Mouse (Mus musculus) embryonic fibroblast, embryonic 13.5 days (primary cell): ENCODE data around the gene Kcnh4.

Experiments
- CTCF ChIP-seq: IDR thresholded peaks from 2 replicates; pipeline ENCODE4 v1.5.1; 2011; ENCODE audit warnings: mild to moderate bottlenecking, control low read depth, low read length, moderate library complexity, borderline replicate concordance; ENCODE audit not compliant: insufficient read depth
- POLR2A ChIP-seq: IDR thresholded peaks from 2 replicates; pipeline ENCODE4 v1.6.1; 2011; ENCODE audit warnings: low read depth, mild to moderate bottlenecking, control low read depth, low read length, moderate library complexity

- TF ChIP-seq CTCF (no peak), POLR2A (no peak)
Observed at GRCm38 (mm10) chr11:100692164-100692616, 67.6 kb downstream of the Kcnh4 start, which contains the start of gene Zfp385c.
